Mouse (Mus musculus): ENCODE measurements around the gene Ror2.
A peak's percentile ranks its signal among the peaks of the same experiment; 100 is the strongest.

The Ror2 gene

GRCm38 (mm10) chr13:53140298-53140697 lies 145.6 kb downstream of the Ror2 start:
- no peak for DNase-seq (ENCODE audit: low read depth in 1 of 2, low spot score in 2 of 2)

DNA sequence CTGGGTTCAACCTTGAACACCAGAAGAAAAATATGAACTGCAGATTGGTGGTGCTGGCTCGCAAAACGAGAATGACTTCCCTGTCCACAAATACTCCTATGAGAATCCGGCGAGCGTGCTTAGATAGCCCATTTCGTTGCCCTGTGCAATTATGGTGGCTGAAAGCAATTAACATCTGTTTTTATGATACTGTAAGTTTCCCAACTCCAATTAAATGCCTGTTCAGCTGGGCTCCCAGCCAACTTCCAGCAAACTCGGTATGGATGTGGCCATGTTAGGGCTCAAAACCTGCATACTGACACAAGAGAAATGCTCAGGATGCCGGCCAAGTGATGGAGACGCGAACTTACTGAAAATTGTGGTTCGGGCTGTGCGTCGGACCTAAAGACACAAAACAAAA lies 155.4 kb downstream of the Ror2 start:
- no peak for DNase-seq (ENCODE audit: low read depth in 1 of 2, low spot score in 2 of 2)

DNA sequence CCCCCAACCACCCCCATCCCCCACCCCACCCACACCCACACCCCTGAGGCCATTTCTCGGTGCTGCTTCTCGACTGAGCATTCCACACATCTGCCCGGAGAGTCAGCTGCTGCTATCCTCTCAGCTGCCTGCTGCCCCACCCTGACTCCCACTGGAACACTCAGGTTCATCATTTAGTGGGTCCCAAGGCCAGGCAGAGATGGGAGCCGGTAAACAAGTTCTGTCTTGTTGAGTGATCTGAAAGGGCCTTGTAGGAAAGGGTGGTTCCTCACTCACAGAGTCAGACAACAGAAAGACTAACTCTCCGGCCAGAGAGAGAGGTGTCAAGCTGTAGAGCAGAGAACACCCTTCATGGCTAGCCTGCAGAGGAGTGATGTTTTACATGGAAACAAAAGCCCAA lies 155.9 kb downstream of the Ror2 start:
- DNase-seq (ENCODE audit: low read depth in 1 of 2, low spot score in 2 of 2): no peak

- DNase-seq (ENCODE audit: low read depth in 1 of 2, low spot score in 2 of 2): no peak
These were observed 160.3 kb downstream of the Ror2 start for GRCm38 (mm10) chr13:53125627-53126026.

- DNase-seq (ENCODE audit: low read depth in 1 of 2, low spot score in 2 of 2): no peak
These were observed 163.8 kb downstream of the Ror2 start for GRCm38 (mm10) chr13:53122085-53122484.

DNA sequence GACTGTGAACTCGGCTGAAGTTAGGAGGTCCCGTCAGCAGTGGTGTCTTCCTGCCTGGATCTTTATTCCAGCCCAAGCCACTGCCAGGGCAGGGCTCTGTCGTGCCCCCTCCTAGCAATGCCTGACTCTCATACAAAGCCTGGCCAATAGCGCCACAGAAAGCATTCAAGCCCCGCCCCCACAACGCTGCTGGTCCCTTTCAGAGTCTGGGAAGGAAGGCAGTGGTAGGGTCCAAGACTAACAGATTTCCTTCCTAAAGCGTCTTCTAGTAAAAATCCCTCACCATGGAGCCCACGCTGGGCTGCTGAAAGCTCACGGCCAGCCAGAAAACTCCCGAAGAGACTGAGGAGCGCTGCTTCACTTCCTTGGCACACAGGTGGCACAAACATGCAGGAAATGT lies 165.0 kb downstream of the Ror2 start:
- DNase-seq (ENCODE audit: low read depth in 1 of 2, low spot score in 2 of 2): no peak

- DNase-seq (ENCODE audit: low read depth in 1 of 2, low spot score in 2 of 2): no peak
These were observed 166.1 kb downstream of the Ror2 start for GRCm38 (mm10) chr13:53119586-53120426.

- DNase-seq (ENCODE audit: low read depth in 1 of 2, low spot score in 2 of 2): no peak
These were observed 167.5 kb downstream of the Ror2 start for GRCm38 (mm10) chr13:53118398-53118797.

GRCm38 (mm10) chr13:53117921-53118320 lies 168.0 kb downstream of the Ror2 start:
- DNase-seq (ENCODE audit: low read depth in 1 of 2, low spot score in 2 of 2): no peak

- no peak for DNase-seq (ENCODE audit: low read depth in 1 of 2, low spot score in 2 of 2)
These were observed 175.7 kb downstream of the Ror2 start for GRCm38 (mm10) chr13:53110249-53110578.

DNA sequence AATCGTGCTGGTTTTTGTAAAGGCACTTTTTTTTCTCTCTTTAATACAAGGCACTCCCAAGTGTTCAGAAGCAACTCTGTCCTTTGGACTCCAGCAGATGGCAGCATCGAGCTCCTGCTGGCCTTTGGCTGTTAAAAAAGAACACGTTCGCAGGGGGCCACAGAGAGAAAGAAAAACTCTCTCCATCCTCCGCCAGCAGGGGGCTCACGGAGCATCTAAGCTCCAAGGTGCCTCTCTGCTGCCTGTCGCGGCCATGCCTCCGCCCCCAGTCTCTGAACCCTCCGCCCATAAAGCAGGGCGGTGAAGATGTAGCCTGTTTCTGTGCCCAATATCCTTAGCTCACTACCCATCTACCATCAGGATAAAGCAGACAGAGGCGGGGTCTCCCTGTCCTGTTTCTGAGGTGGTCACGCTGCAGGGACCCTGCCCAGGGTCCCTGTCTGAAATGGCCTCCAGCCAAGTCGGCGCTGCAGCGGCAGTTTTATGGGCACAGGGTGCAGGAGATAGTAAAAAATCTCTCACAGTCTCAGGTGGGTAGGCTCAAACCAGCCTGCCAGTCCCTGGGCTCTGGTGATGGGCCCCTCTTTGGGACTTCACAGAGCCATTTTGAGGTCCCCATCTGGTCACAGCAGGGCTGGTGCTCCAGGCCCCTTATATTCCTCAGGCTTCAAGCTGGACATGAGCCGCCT lies 176.2 kb downstream of the Ror2 start:
- peak; percentile 46 to 63 for DNase-seq (ENCODE audit: low read depth in 1 of 2, low spot score in 2 of 2)

DNA sequence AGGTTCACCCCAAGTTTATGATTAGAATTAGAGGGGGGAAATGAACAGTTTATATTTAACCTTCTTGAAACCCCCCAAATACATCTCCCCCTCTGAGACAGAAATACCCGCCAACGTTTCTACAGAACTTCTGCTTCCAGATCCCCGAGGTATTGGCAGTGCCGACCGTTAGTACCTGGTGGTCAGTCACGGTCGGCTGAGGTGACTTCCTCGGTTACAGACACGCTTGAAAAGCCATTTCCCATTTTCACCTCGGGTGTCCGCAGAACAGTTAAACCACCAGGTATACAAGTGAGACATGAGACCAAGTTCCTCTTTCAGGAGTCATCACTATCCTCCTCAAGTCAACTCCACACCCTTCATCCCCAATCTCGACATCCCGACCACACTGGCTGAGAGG lies 179.2 kb downstream of the Ror2 start:
- DNase-seq (ENCODE audit: low read depth in 1 of 2, low spot score in 2 of 2): no peak

DNA sequence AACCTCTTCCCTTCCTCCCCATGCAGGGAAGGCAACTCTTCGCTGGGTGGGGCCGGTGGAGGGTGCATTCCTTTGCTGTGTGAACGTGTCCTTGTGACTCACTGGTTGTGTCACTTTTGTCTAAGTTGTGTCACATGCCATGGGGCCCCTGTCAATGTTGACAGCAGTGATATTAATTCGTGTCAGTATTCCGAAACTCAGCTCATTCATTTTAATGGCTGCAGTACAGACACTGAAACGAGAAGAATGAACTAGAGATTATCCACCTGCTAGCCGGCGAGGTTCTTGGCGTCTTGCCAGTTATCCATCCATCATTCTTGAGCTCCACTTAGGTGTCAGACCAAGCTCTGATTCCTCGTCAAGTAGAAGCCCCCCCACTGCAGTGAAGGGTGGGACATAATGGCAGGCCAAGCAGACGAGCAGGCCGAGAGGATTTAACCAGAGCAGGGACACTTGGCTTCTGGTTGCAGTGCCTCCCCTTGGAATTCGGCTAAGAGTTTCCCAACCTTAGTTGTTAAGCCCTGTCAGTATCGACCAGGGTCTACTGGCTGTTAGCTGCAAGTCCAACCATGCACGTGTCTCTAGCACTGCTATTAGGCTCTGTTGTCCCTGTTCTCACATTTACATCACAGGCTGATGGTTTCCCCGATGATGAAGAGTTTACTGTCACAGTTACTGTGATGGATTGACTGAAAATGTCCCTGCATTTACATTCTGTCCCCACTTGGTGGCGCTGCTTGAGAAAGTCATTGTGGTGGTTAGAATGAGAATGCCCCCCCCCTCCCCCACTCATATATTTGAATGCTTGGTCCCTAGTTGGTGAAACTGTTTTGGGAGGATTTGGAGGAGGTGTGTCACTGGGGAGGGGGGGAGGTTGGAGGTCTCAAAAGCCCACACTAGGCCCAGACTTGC lies 185.9 kb downstream of the Ror2 start:
- no peak for DNase-seq (ENCODE audit: low read depth in 1 of 2, low spot score in 2 of 2)

DNA sequence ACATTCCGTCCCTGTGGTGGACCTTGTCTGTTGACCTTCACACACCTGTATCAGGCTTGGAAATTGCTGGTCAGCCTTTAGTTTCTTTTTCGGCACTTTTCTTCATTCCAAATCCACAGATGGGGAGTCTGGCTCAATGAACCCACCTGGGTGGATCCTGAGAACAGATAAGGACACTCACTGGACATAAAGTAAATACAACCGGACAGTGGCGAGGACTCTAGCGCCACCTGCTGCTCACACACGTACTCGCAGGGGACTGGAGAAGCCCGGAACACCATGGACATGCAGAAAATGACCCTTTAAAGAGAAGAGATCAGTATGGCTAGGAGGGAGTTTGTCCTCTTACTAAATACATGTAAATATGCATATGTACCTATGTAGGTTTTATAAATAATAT lies 189.3 kb downstream of the Ror2 start:
- peak in 1 of 2 experiments; percentile 52 for DNase-seq (ENCODE audit: low read depth in 1 of 2, low spot score in 2 of 2)

DNA sequence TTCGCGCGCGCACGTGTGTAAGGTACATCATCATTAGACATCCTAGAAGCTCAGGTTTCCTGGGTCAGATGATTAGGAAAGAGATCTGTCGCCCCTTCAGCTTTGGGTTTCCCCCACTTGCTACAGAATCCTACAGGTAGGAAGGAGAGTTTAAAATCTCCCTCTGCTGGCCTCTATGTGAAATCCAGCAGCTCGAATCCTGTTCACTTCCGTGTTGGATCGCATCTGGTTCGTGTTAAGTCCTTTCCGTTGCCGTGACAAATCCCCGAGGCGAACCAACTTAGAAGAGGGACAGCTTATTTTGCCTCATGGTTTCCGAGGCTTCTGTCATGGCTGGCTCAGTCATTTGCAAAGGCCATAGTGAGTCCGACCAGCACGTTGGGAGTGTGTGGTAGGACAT lies 190.7 kb downstream of the Ror2 start:
- no peak for DNase-seq (ENCODE audit: low read depth in 1 of 2, low spot score in 2 of 2)

- DNase-seq (ENCODE audit: low read depth in 1 of 2, low spot score in 2 of 2): no peak
These were observed 191.3 kb downstream of the Ror2 start for GRCm38 (mm10) chr13:53094658-53095057.

- no peak for DNase-seq (ENCODE audit: low read depth in 1 of 2, low spot score in 2 of 2)
These were observed 192.5 kb downstream of the Ror2 start for GRCm38 (mm10) chr13:53093407-53093806.

DNA sequence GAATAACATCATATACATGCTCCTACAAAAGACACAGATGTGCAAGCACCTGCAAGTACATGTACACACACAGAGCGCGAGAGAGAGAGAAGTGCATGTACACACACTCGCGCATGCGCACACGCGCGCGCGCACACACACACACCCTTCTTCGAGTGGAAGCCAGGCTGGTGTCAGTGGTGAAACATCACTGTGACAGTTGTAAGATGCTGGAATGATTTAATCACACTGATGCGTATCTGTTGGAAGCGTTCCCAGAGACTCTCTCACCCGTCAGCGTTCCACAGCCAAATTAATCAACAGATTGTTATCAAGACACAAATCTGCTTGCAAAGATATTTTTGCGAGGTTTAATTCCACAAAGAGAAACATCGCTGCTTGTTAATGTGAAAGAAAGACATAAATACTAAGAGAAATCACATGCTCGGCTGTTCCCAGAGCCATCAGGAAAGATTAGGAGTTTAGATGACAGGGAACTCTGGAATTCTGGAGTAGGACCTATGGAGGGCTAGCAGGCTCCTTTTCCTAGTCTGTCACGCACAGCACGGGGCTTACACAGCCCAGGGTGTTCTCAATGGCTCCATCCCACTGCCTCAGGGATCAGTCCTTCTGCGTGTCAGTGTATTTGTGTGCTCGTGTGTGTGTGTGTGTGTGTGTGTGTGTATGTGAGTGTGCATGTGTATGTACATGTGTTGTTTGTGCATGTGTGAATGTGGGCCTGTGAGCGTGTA lies 199.2 kb downstream of the Ror2 start:
- DNase-seq (ENCODE audit: low read depth in 1 of 2, low spot score in 2 of 2): no peak

DNA sequence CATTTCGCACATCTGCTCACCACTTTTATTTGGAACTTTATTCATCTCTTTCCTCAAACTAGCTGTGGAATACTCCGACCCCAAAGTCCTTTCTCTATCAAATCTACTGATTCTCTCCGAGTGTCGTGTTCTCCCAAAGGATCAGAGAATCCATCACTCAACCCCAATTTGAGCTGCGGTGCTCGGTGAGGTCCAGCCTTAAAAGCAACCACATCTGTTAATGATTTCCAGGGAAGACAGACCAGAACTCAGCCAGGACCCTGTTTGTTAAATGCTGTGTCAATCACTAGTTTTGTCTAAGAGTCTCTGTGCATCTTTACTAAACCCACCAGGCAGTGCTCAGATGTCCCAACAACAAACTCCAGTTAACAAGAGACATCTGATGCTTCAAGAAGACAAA lies 204.1 kb downstream of the Ror2 start:
- DNase-seq (ENCODE audit: low read depth in 1 of 2, low spot score in 2 of 2): no peak

GRCm38 (mm10) chr13:53077732-53078345 lies 208.1 kb downstream of the Ror2 start:
- DNase-seq (ENCODE audit: low read depth in 1 of 2, low spot score in 2 of 2): no peak

- DNase-seq (ENCODE audit: low read depth in 1 of 2, low spot score in 2 of 2): no peak
These were observed 210.9 kb downstream of the Ror2 start for GRCm38 (mm10) chr13:53075006-53075405.

All from monocyte, adult 2 months (primary cell).